Mouse (Mus musculus) hindbrain, embryonic 15.5 days (tissue): Measurements from ENCODE around the gene Col24a1. TPM values are rescaled to one million over a fixed set of nuclear protein-coding genes. Genes with fewer than 3 reads are reported as not detected.

ENCODE experiments used
- ATAC-seq: fragments of 200-750 bp; cut with Nextera tagmentation; 2 replicates; pipeline ENCODE4 v1.8.0; 2017; ENCODE audit warnings: low read depth, moderate number of reproducible peaks, moderate TSS enrichment; ENCODE audit not compliant: low FRiP score
- H3K27ac ChIP-seq: fragments of 300-500 bp; sonication (generic); replicated peaks from 2 replicates; pipeline ENCODE4 v1.5.1; 2015; ENCODE audit warnings: mild to moderate bottlenecking, inconsistent platforms
- H3K27me3 ChIP-seq: fragments of 300-500 bp; sonication (generic); 2 replicates; pipeline ENCODE4 v1.6.1; 2015; ENCODE audit warnings: control low read depth, inconsistent platforms
- H3K36me3 ChIP-seq: fragments of 300-500 bp; sonication (generic); 2 replicates; pipeline ENCODE4 v1.6.1; 2015; ENCODE audit warnings: control low read depth, inconsistent platforms
- H3K4me1 ChIP-seq: fragments of 300-500 bp; sonication (generic); replicated peaks from 2 replicates; pipeline ENCODE4 v1.6.1; 2015; ENCODE audit warnings: control low read depth, inconsistent platforms
- H3K4me2 ChIP-seq: fragments of 300-500 bp; sonication (generic); 2 replicates; pipeline ENCODE4 v1.6.1; 2015; ENCODE audit warnings: moderate library complexity, mild to moderate bottlenecking, inconsistent platforms
- H3K4me3 ChIP-seq: fragments of 300-500 bp; sonication (generic); 2 replicates; pipeline ENCODE4 v1.5.1; 2015; ENCODE audit warnings: mild to moderate bottlenecking, inconsistent platforms
- H3K9ac ChIP-seq: fragments of 300-500 bp; sonication (generic); 2 replicates; pipeline ENCODE4 v1.6.1; 2015; ENCODE audit warnings: inconsistent platforms
- H3K9me3 ChIP-seq: fragments of 300-500 bp; sonication (generic); 2 replicates; pipeline ENCODE4 v1.6.1; 2016; ENCODE audit warnings: control low read depth, inconsistent platforms
- WGBS: fragments of 180-500 bp; shearing (Covaris S2); methylation state at CpG from one replicate; pipeline ENCODE4 v1.1.7; 2015; 5-methylcytosine and 5-hydroxymethylcytosine counted together
- polyA plus RNA-seq: library from polyadenylated mRNA; unstranded; fragments of >200 nt; fragmentation: Nextera tagmentation; extraction: Ambion mirVana; gene quantifications from 2 replicates; pipeline ENCODE4 v1.2.1, GENCODE M21; 2015

The Col24a1 gene
- polyA plus RNA-seq, 1 experiment from 2014 or later: 0.82 TPM

DNA sequence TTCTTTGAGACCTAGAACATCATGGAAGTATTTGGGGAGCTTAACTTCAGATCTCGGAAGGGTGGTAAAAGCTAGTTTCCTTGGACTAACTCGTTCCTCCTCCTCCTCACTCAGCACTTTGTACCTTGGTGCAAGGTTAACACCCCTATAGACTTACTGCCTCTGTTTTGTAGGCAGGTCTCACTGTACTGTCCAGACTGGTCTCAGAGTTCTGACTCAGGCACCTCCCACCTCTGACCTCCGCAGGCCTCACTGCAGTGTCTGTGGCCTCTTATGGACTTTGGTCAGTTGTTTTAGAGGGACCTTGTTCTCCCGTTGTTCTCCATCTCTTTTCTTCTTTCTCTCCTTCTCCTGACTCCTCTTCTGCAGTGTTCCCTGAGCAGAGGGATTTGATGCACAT lies 290.8 kb downstream of the Col24a1 start:
- H3K9ac ChIP-seq: no peak overlapping the region
- H3K27me3 ChIP-seq: no peaks in the 10 kb centered on the region
- ATAC-seq: no peak
- H3K4me3 ChIP-seq: no peak overlapping the region
- no peak overlapping the region for H3K27ac ChIP-seq
- H3K9me3 ChIP-seq: no peaks in the 10 kb centered on the region
- WGBS: 94% methylated on average over 4 of the region's 4 CpGs
- peaks cover 5% of the 10 kb centered on the region; the same call in 1 of the 2 replicates for H3K4me1 ChIP-seq
- no peak overlapping the region for H3K4me2 ChIP-seq
- H3K36me3 ChIP-seq: peaks cover 53% of the 10 kb centered on the region

DNA sequence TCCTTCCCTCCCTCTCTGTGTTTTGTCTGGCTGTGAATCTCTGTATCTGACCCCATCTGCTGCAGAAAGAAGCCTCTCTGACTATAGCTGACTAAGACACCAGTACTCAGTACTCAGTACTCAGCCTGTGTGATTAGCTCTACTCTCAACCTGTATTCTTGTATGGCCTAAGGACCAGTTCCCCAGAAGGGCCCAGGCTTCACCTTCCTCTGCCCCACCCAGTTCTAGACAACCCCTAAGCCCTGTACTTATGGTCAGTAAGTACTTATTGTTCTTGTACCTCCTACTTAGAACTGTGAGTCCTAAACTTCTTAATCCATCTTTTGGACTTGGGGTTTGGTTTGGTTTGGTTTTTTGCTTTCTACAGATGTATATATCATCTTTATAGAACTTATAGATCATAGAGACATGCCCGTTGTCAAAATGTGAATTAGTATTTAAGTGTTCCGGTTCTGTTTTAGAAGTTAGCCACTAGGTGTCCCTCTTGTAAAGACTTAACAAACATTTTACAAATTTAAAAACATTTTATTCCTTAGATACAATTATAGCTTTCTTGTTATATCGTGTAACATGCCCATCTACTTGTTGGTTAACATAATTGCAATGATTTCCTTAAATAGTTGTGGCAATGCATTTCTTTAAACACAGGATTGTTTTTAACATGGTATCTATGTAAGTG lies 291.4 kb downstream of the Col24a1 start:
- 0 out of 2 replicates have a peak, but pooled peaks have one; percentile 19 for ATAC-seq
- H3K9ac ChIP-seq: no peak overlapping the region
- no peak overlapping the region for H3K4me3 ChIP-seq
- no peaks in the 10 kb centered on the region for H3K4me1 ChIP-seq
- H3K36me3 ChIP-seq: peaks cover 48% of the 10 kb centered on the region
- no peaks in the 10 kb centered on the region for H3K27me3 ChIP-seq
- H3K4me2 ChIP-seq: no peak overlapping the region
- H3K27ac ChIP-seq: no peak overlapping the region
- H3K9me3 ChIP-seq: no peaks in the 10 kb centered on the region
- 57% methylated on average over 3 of the region's 3 CpGs for WGBS

- Histone ChIP-seq H3K4me3 (no peak overlapping the region), H3K27ac (no peak overlapping the region), H3K4me1 (no peaks in the 10 kb centered on the region), H3K36me3 (peaks cover 49% of the 10 kb centered on the region), H3K4me2 (no peak overlapping the region), H3K9me3 (no peaks in the 10 kb centered on the region), H3K27me3 (no peaks in the 10 kb centered on the region), H3K9ac (no peak overlapping the region)
- no peak for ATAC-seq
- 91% methylated on average over 4 of the region's 4 CpGs for WGBS
Measured at GRCm38 (mm10) chr3:145590562-145590961, 298.3 kb downstream of the Col24a1 start.

GRCm38 (mm10) chr3:145591841-145592542 lies 299.7 kb downstream of the Col24a1 start:
- Histone ChIP-seq H3K27me3 (no peaks in the 10 kb centered on the region), H3K4me3 (no peak overlapping the region), H3K4me2 (no peak overlapping the region), H3K4me1 (no peaks in the 10 kb centered on the region), H3K36me3 (peaks cover 40% of the 10 kb centered on the region), H3K9me3 (no peaks in the 10 kb centered on the region), H3K27ac (no peak overlapping the region), H3K9ac (no peak overlapping the region)
- ATAC-seq: no peak
- 91% methylated on average over 6 of the region's 6 CpGs for WGBS

- no peak for ATAC-seq
- Histone ChIP-seq H3K27ac (no peak overlapping the region), H3K4me2 (no peak overlapping the region), H3K36me3 (peaks cover 60% of the 10 kb centered on the region), H3K27me3 (no peaks in the 10 kb centered on the region), H3K9ac (no peak overlapping the region), H3K4me1 (no peaks in the 10 kb centered on the region), H3K4me3 (no peak overlapping the region), H3K9me3 (no peaks in the 10 kb centered on the region)
- WGBS: 96% methylated on average over 6 of the region's 6 CpGs
Measured at GRCm38 (mm10) chr3:145595354-145595753, 303.1 kb downstream of the Col24a1 start.

GRCm38 (mm10) chr3:145599059-145599458 lies 306.8 kb downstream of the Col24a1 start:
- Histone ChIP-seq H3K36me3 (peaks cover 64% of the 10 kb centered on the region), H3K27ac (no peak overlapping the region), H3K9ac (no peak overlapping the region), H3K4me2 (no peak overlapping the region), H3K9me3 (no peaks in the 10 kb centered on the region), H3K27me3 (no peaks in the 10 kb centered on the region), H3K4me1 (peaks cover 5% of the 10 kb centered on the region; the same call in 1 of the 2 replicates), H3K4me3 (no peak overlapping the region)
- 97% methylated on average over 7 of the region's 7 CpGs for WGBS
- ATAC-seq: no peak

- Histone ChIP-seq H3K9me3 (no peaks in the 10 kb centered on the region), H3K4me3 (no peak overlapping the region), H3K4me1 (peaks cover 5% of the 10 kb centered on the region; the same call in 1 of the 2 replicates), H3K27ac (no peak overlapping the region), H3K9ac (no peak overlapping the region), H3K27me3 (no peaks in the 10 kb centered on the region), H3K4me2 (no peak overlapping the region), H3K36me3 (peaks cover 66% of the 10 kb centered on the region)
- WGBS: 92% methylated on average over 6 of the region's 6 CpGs
- ATAC-seq: no peak
Measured at GRCm38 (mm10) chr3:145600801-145601200, 308.5 kb downstream of the Col24a1 start.

DNA sequence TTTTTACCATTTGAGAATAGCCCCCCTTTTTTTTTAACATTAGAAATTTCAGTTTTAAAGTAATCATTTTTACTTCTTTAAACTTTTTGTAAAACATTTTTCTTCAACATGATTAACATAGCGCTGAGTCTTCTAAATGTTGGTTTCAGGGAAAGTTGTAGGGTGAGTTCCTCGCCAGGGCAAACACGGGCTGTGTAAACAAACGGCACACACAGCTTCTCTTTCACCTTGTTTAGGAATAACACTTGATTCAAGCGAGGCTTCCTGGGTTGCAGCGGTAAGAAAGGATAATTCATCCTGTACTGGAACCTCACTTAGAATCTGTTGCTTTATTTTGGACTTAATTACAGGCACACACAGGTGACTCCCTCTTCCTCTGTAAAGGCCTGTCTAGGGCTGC lies 309.1 kb downstream of the Col24a1 start:
- no peak for ATAC-seq
- H3K27ac ChIP-seq: no peak overlapping the region
- H3K4me1 ChIP-seq: peaks cover 5% of the 10 kb centered on the region; the same call in 1 of the 2 replicates
- H3K4me3 ChIP-seq: no peak overlapping the region
- H3K36me3 ChIP-seq: peaks cover 64% of the 10 kb centered on the region
- H3K27me3 ChIP-seq: no peaks in the 10 kb centered on the region
- no peaks in the 10 kb centered on the region for H3K9me3 ChIP-seq
- 87% methylated on average over 6 of the region's 6 CpGs for WGBS
- no peak overlapping the region for H3K4me2 ChIP-seq
- H3K9ac ChIP-seq: no peak overlapping the region

Other genes starting within 250 kb of the Col24a1 start
- not detected in 2 replicates for gene Clca2, start 193.0 kb upstream of the Col24a1 start, polyA plus RNA-seq
- gene Odf2l, start 173.9 kb upstream of the Col24a1 start, polyA plus RNA-seq: 9.5 and 11.7 TPM in 2 replicates